Mouse (Mus musculus): ENCODE results near the gene Bhmt2. TPM values are rescaled to one million over a fixed set of nuclear protein-coding genes. Genes with fewer than 3 reads are reported as not detected.

Bhmt2 gene
- polyA plus RNA-seq, 1 experiment from 2014 or later = not detected

DNA sequence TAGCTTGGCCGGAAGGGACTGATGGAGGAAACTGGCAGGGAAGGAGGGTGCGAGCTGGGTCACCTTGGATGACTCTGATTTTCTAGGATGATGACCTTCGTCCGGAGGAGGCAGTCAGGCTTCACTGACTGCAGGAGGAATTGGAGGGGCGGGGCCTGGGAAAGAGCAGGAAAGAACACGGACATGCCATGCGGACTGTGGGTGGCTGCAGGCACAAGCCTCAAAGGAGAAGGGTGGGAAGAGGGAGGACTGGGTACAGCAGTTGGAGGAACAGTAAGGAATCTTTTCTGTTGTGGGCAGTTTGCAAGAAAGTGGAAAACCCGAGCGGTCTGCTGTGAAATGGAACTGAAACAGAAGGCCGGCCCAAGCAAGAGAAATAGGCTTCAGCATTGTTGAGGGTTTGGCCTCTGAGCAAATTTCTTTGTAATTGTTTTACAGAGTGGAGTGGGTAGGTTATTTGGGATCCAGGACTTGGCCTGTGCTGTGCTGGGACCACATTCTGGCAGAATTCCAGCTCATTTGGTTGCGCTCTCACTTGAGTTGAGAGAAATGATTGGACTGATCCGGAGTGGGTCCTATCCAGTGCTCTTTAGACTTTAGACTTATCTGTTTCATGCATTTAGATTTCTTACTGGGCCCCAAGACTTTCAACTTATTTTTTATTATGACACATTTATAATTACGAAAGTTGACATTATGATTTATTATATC, 67.1 kb downstream of the Bhmt2 start:
- Histone ChIP-seq H3K4me3 (no peak overlapping the region), H3K4me1 (0 out of 2 replicates have a peak, but pooled peaks cover 2% of the 10 kb centered on the region), H3K9ac (replicated peaks) (no peak overlapping the region), H3K27ac (replicated peaks) (no peak overlapping the region), H3K9me3 (no peaks in the 10 kb centered on the region), H3K27me3 (no peaks in the 10 kb centered on the region), H3K36me3 (no peaks in the 10 kb centered on the region), H3K4me2 (replicated peaks) (no peak overlapping the region)
- no peak for ATAC-seq (ENCODE audit: low FRiP score, low read depth)
- 84% methylated on average over 13 of the region's 13 CpGs for WGBS

Other genes starting within 250 kb of the Bhmt2 start
- gene Jmy, start 174.5 kb downstream of the Bhmt2 start, polyA plus RNA-seq (2016; fragmentation: Nextera tagmentation; extraction: Ambion mirVana) = 8.9 and 11.0 TPM in 2 replicates
- 0.05 and 0.26 TPM in 2 replicates for gene Bhmt, start 36.3 kb downstream of the Bhmt2 start, polyA plus RNA-seq (2016; fragmentation: Nextera tagmentation; extraction: Ambion mirVana)
- 0.21 TPM in 1 of 2 replicates, not detected in the other for gene Dmgdh, start 131 bp upstream of the Bhmt2 start, polyA plus RNA-seq (2016; fragmentation: Nextera tagmentation; extraction: Ambion mirVana)
- gene Arsb, start 97.3 kb upstream of the Bhmt2 start, polyA plus RNA-seq (2016; fragmentation: Nextera tagmentation; extraction: Ambion mirVana) = 9.8 and 10.3 TPM in 2 replicates

Data from midbrain, embryonic 12.5 days (tissue).